Mouse (Mus musculus) CD4-positive, CD25-positive, alpha-beta regulatory T cell, adult 4 months (primary cell): ENCODE data around the gene Gm13757. TPM values are rescaled to one million over a fixed set of nuclear protein-coding genes. Genes with fewer than 3 reads are reported as not detected.
"Not testable (repeated sequence)": the region's sequence is repeated elsewhere in the genome, so short reads cannot be mapped to it uniquely, and the experiment has no call there.

Experiments
- ATAC-seq: one replicate; pipeline ENCODE4 v1.8.0; 2017
- polyA plus RNA-seq, 2 experiments: library from polyadenylated mRNA; unstranded; fragments of 100-300 nt; shearing (Covaris generic); gene quantifications; one replicate each; pipeline ENCODE4 v1.2.1; 2017

The Gm13757 gene
- not detected for polyA plus RNA-seq

GRCm38 (mm10) chr2:88449031-88449430 is at the start of gene Gm13757:
TSS of gene Gm13757 (minus strand) at chr2:88449131.
- ATAC-seq, result no peak

- no peak for ATAC-seq
Measured at GRCm38 (mm10) chr2:88493020-88493419, 44.1 kb upstream of the Gm13757 start, which contains the start of gene Olfr1185-ps1. TSS of gene Olfr1185-ps1 (plus strand) at chr2:88493320.

DNA sequence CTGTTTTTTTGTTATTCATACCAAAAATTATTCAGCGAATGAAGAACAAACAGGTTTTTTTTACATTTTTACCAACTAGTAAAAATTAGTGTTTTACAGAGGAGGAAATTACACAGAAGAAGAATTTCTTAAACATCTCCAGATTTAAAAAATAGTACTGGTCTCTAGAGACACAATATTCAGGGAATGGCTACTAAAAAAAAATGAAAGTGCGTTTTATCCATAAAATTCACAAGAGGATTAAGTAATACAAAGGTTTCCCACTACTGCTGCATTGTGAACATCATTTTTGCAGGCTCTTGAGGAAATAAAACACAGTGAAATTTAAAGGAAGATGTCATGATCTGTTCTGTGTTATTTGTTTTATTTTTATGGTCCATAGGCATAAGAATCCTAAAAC is 34.4 kb upstream of the Gm13757 start, which contains the start of gene Olfr1184:
TSS of gene Olfr1184 (plus strand) at position 301 of the 400 bp plus-strand sequence.
- ATAC-seq, result no peak

DNA sequence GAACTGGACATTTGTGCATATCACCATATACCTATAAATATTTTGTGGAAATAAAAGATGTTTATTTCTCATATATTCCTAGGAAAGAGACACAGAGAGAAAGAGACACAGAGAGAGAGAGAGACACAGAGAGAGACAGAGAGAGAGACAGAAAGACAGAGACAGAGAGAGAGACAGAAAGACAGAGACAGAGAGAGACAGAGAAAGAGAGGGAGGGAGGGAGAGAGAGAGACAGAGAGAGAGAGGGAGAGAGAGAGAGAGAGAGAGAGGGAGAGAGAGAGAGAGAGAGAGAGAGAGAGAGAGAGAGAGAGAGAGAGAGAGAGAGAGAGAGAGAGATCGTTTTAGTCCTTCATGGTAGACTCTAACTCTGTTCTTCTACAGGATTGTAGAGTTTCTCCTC is 5.6 kb upstream of the Gm13757 start, which contains the start of gene Olfr1183:
TSS of gene Olfr1183 (plus strand) at position 301 of the 400 bp plus-strand sequence.
- not testable (repeated sequence) for ATAC-seq

- ATAC-seq, result no peak
Measured at GRCm38 (mm10) chr2:88426071-88426470, 22.9 kb downstream of the Gm13757 start, which contains the start of gene Olfr1181. TSS of gene Olfr1181 (minus strand) at chr2:88426171.

DNA sequence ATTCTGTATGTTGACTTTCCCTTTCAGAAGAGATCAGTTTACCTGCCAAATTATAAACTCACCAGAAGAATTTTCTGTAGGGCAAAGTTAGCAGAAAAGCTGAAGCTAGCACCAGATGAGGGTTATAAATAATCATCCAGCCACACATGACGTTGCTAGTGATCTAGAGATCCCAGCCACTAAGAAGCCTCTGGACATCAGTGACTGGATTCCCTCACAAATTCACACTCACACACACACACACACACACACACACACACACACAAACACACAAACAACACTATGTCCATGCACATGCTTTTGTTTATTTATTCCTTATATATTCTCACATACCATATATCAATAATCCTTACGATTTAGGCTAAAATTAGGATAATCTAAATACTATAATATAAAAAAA is 29.9 kb downstream of the Gm13757 start, which contains the start of gene Olfr1180:
TSS of gene Olfr1180 (minus strand) at position 101 of the 400 bp plus-strand sequence.
- ATAC-seq, result no peak

- ATAC-seq, result no peak
Measured at GRCm38 (mm10) chr2:88406353-88406752, 42.6 kb downstream of the Gm13757 start, which contains the start of gene Olfr1179. TSS of gene Olfr1179 (minus strand) at chr2:88406453.

Other genes with a start within 250 kb of the Gm13757 start
- gene Olfr1170, start 220.8 kb downstream of the Gm13757 start, polyA plus RNA-seq, result not detected
- gene Olfr1173, start 169.3 kb downstream of the Gm13757 start, polyA plus RNA-seq, result under 1 TPM in 1 of 2 experiments, not detected in 1; 0.13 TPM
- not detected for gene Olfr1174-ps, start 134.0 kb downstream of the Gm13757 start, polyA plus RNA-seq
- not detected for gene Olfr1175-ps, start 121.9 kb downstream of the Gm13757 start, polyA plus RNA-seq
- not detected for gene Olfr1176, start 112.4 kb downstream of the Gm13757 start, polyA plus RNA-seq
- gene Olfr1177-ps, start 102.6 kb downstream of the Gm13757 start, polyA plus RNA-seq, result not detected
- gene Olfr1178, start 62.1 kb downstream of the Gm13757 start, polyA plus RNA-seq, result under 1 TPM in 1 of 2 experiments, not detected in 1; 0.17 TPM
- gene Olfr1179, start 42.7 kb downstream of the Gm13757 start, polyA plus RNA-seq, result not detected
- not detected for gene Olfr1180, start 30.0 kb downstream of the Gm13757 start, polyA plus RNA-seq
- gene Olfr1181, start 23.0 kb downstream of the Gm13757 start, polyA plus RNA-seq, result not detected
- gene Olfr1183, start 5.7 kb upstream of the Gm13757 start, polyA plus RNA-seq, result not detected
- gene Olfr1184, start 34.5 kb upstream of the Gm13757 start, polyA plus RNA-seq, result not detected
- under 1 TPM in 1 of 2 experiments, not detected in 1; 0.44 TPM for gene Olfr1185-ps1, start 44.2 kb upstream of the Gm13757 start, polyA plus RNA-seq
- not detected for gene Olfr1186, start 69.4 kb upstream of the Gm13757 start, polyA plus RNA-seq
- gene Olfr1188, start 107.8 kb upstream of the Gm13757 start, polyA plus RNA-seq, result not detected
- not detected for gene Olfr1189, start 137.3 kb upstream of the Gm13757 start, polyA plus RNA-seq
- gene Olfr1191-ps1, start 191.4 kb upstream of the Gm13757 start, polyA plus RNA-seq, result not detected
- gene Olfr1192-ps1, start 199.4 kb upstream of the Gm13757 start, polyA plus RNA-seq, result under 1 TPM; 0.15 to 0.16 TPM
- not detected for gene Olfr1193, start 226.5 kb upstream of the Gm13757 start, polyA plus RNA-seq
- under 1 TPM in 1 of 2 experiments, not detected in 1; 0.12 TPM for gene Olfr1195, start 240.1 kb upstream of the Gm13757 start, polyA plus RNA-seq